ENCODE assay signal across 8 mouse cellular contexts in the genomic region with DNA sequence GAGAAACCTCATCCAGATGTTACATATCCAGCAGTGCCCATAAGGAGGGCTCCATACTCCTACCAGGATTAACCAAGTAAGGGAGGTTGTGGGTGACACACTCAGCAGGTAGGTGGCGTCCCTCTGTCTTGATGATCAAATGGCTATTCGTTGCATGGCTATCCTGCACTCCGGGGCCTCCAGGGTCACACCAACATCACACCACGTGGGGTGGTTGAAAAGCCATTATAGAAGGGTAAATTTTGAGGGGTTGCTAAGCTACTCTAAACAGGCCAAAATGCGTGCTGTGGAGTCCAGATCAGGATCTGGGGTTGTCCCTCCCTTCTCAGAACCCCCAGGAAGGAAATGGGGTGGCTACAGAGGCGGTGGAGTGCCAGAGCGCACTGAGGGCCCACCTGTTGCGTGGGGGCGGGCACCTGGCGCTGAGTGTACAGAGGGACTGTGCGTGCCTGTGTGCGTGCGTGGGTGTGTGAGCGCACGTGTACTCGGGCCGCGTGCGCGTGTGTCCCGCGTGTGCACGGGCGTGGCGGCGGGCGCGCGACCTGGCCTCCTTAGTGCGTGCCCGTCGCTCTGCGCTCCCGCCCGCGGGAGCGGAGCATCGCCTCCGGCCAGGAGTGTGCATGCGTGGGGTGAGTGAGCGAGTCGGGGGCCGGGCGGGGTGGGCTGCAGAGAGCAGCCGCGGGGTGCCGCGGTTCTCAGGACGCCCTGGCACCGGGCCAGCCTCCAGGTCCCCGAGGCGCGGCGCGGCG. TPM values are rescaled to one million over a fixed set of nuclear protein-coding genes. Genes with fewer than 3 reads are reported as not detected.
DNase-seq lines count a peak whose midpoint lies in the region; ATAC-seq and TF ChIP-seq lines count a peak whose summit lies in the region.

No protein-coding gene starts in this region.

- H3K9ac ChIP-seq in heart, embryonic 15.5 days: peak overlapping the region; percentile 72
- H3K9ac ChIP-seq in lung, embryonic 14.5 days: peak overlapping the region; percentile 75

- 0 out of 2 replicates have a peak, but pooled peaks have one; percentile 16 for ATAC-seq in common myeloid progenitor, adult 5-6 weeks (replicated peaks; ENCODE audit: low read depth, poor library complexity, severe bottlenecking)
- no peak for ATAC-seq in heart, embryonic 15.5 days (replicated peaks; ENCODE audit: insufficient number of reproducible peaks, insufficient read depth, low FRiP score, low read depth)
- ATAC-seq in lung, embryonic 14.5 days (ENCODE audit: insufficient read depth): peak; percentile 19; the same call in 1 of the 2 replicates
- ATAC-seq in erythroid progenitor cell, adult 5-6 weeks (replicated peaks; ENCODE audit: low FRiP score, poor library complexity, severe bottlenecking): no peak

- no peaks in the 10 kb centered on the region for H3K36me3 ChIP-seq in heart, embryonic 15.5 days
- H3K36me3 ChIP-seq in lung, embryonic 14.5 days (ENCODE audit: insufficient read depth): no peaks in the 10 kb centered on the region

- peak; percentile 90 for DNase-seq in layer of hippocampus, adult 11-12 months (ENCODE audit: low spot score)
- no peak for DNase-seq in layer of hippocampus, adult 9-10 months (ENCODE audit: low spot score)
- peak; percentile 80 to 90 for DNase-seq in layer of hippocampus, adult 18-20 months (ENCODE audit: low spot score in 2 of 2)
- peak; percentile 51 for DNase-seq in lung, embryonic 14.5 days
- DNase-seq in retina, postnatal 7 days (ENCODE audit: low read depth, low spot score): peak; percentile 36

- TF ChIP-seq CTCF in lung, embryonic 14.5 days (IDR thresholded peaks at IDR 0.05; ENCODE audit: low read depth): peak; percentile 52

- no peaks in the 10 kb centered on the region for H3K9me3 ChIP-seq in heart, embryonic 15.5 days (replicated peaks)
- no peaks in the 10 kb centered on the region for H3K9me3 ChIP-seq in lung, embryonic 14.5 days (ENCODE audit: low read depth, low read length)

- H3K27me3 ChIP-seq in heart, embryonic 15.5 days: peaks cover 72% of the 10 kb centered on the region
- H3K27me3 ChIP-seq in lung, embryonic 14.5 days (ENCODE audit: insufficient read depth, low read length): peaks cover 61% of the 10 kb centered on the region

- peak overlapping the region; percentile 29 for H3K27ac ChIP-seq in heart, embryonic 15.5 days
- peak overlapping the region; percentile 76 for H3K27ac ChIP-seq in lung, embryonic 14.5 days (ENCODE audit: low read depth)

- peaks cover 42% of the 10 kb centered on the region for H3K4me1 ChIP-seq in heart, embryonic 15.5 days (replicated peaks)
- H3K4me1 ChIP-seq in lung, embryonic 14.5 days (ENCODE audit: insufficient read depth): peaks cover 4% of the 10 kb centered on the region; the same call in 1 of the 2 replicates

- peak overlapping the region; percentile 96 for H3K4me2 ChIP-seq in heart, embryonic 15.5 days
- H3K4me2 ChIP-seq in lung, embryonic 14.5 days: peak overlapping the region; percentile 94

- 5% methylated on average over 39 of the region's 56 CpGs for WGBS in heart, embryonic 15.5 days
- WGBS in lung, embryonic 14.5 days: 1% methylated on average over 47 of the region's 56 CpGs

- peak overlapping the region; percentile 60 for H3K4me3 ChIP-seq in heart, embryonic 15.5 days
- H3K4me3 ChIP-seq in lung, embryonic 14.5 days (ENCODE audit: low read depth, low read length): peak overlapping the region; percentile 59

RNA-seq across cellular contexts. Expression of a gene that starts 2.8 kb away (rescaled TPM):
- total RNA-seq in common myeloid progenitor, adult 5-6 weeks (2017): 0.10 and 0.82 TPM in 2 replicates
- 3.7 and 4.0 TPM in 2 replicates for polyA plus RNA-seq in heart, embryonic 15.5 days (2015; fragmentation: Nextera tagmentation; extraction: Ambion mirVana)
- 10 to 100 TPM; 28.2 to 30.4 TPM for total RNA-seq in layer of hippocampus, adult 18-20 months (2021)
- 11.6 and 13.0 TPM in 2 replicates for polyA plus RNA-seq in lung, embryonic 14.5 days (2014; fragmentation: Nextera tagmentation; extraction: Ambion mirVana)
- total RNA-seq in erythroid progenitor cell, adult 5-6 weeks (2015; ENCODE audit: low replicate concordance): 1.3 TPM in 1 of 2 replicates, not detected in the other
- total RNA-seq in erythroid progenitor cell, adult 5-6 weeks (2017; ENCODE audit: low replicate concordance): 1.6 TPM in 1 of 2 replicates, not detected in the other

RNA-seq across cellular contexts. Expression of a gene that starts 41.0 kb away (rescaled TPM):
- 3.4 and 5.5 TPM in 2 replicates for total RNA-seq in common myeloid progenitor, adult 5-6 weeks (2017)
- polyA plus RNA-seq in heart, embryonic 15.5 days (2015; fragmentation: Nextera tagmentation; extraction: Ambion mirVana): 0.63 and 1.9 TPM in 2 replicates
- 10 to 100 TPM; 62.3 to 62.7 TPM for total RNA-seq in layer of hippocampus, adult 18-20 months (2021)
- 2.3 TPM in 2 replicates for polyA plus RNA-seq in lung, embryonic 14.5 days (2014; fragmentation: Nextera tagmentation; extraction: Ambion mirVana)
- 21.0 and 23.1 TPM in 2 replicates for total RNA-seq in erythroid progenitor cell, adult 5-6 weeks (2015; ENCODE audit: low replicate concordance)
- total RNA-seq in erythroid progenitor cell, adult 5-6 weeks (2017; ENCODE audit: low replicate concordance): 12.1 and 15.4 TPM in 2 replicates

Comparison
In these comparisons a context has a peak if more than half of its experiments do, and no peak if none do; other contexts are left out.
1. ATAC-seq: peak in common myeloid progenitor, adult 5-6 weeks (single experiment) and lung, embryonic 14.5 days (single experiment); none in heart, embryonic 15.5 days (single experiment) and erythroid progenitor cell, adult 5-6 weeks (single experiment).
2. RNA of a gene that starts 2.8 kb away (total RNA-seq): 28.2 to 30.4 TPM in layer of hippocampus, adult 18-20 months; 1.3 to 1.6 TPM in erythroid progenitor cell, adult 5-6 weeks and 0.10 to 0.82 TPM in common myeloid progenitor, adult 5-6 weeks; every median in the first group is over 10 times any median in the second.